Mouse (Mus musculus) lung, embryonic 14.5 days (tissue): ENCODE measurements around the gene Ampd2. TPM values are rescaled to one million over a fixed set of nuclear protein-coding genes. Genes with fewer than 3 reads are reported as not detected.

Source experiments
- ATAC-seq: fragments of 200-750 bp; cut with Nextera tagmentation; 2 replicates; pipeline ENCODE4 v1.8.0; 2017; ENCODE audit warnings: mild to moderate bottlenecking, moderate TSS enrichment, moderate library complexity; ENCODE audit not compliant: insufficient read depth
- DNase-seq: peaks from one replicate; pipeline ENCODE4 v3.0.0-alpha.2; 2015
- H3K27ac ChIP-seq: fragments of 300-500 bp; sonication (generic); 2 replicates; pipeline ENCODE4 v1.5.1; 2014; ENCODE audit warnings: low read depth, mild to moderate bottlenecking, moderate library complexity
- H3K27me3 ChIP-seq: fragments of 300-500 bp; sonication (generic); 2 replicates; pipeline ENCODE4 v1.6.1; 2014; ENCODE audit warnings: low read length, control low read depth; ENCODE audit not compliant: insufficient read depth
- H3K36me3 ChIP-seq: fragments of 300-500 bp; sonication (generic); 2 replicates; pipeline ENCODE4 v1.6.1; 2014; ENCODE audit warnings: control low read depth; ENCODE audit not compliant: insufficient read depth
- H3K4me1 ChIP-seq: fragments of 300-500 bp; sonication (generic); 2 replicates; pipeline ENCODE4 v1.6.1; 2014; ENCODE audit warnings: antibody characterized with exemption, control low read depth; ENCODE audit not compliant: insufficient read depth
- H3K4me2 ChIP-seq: fragments of 300-500 bp; sonication (generic); 2 replicates; pipeline ENCODE4 v1.6.1; 2014; ENCODE audit warnings: mild to moderate bottlenecking
- H3K4me3 ChIP-seq: fragments of 300-500 bp; sonication (generic); 2 replicates; pipeline ENCODE4 v1.5.1; 2014; ENCODE audit warnings: low read depth, low read length
- H3K9ac ChIP-seq: fragments of 300-500 bp; sonication (generic); 2 replicates; pipeline ENCODE4 v1.6.1; 2014
- H3K9me3 ChIP-seq: fragments of 300-500 bp; sonication (generic); 2 replicates; pipeline ENCODE4 v1.6.1; 2016; ENCODE audit warnings: low read depth, low read length, control low read depth
- CTCF ChIP-seq: IDR thresholded peaks from 2 replicates; pipeline ENCODE4 v1.5.1; 2016; ENCODE audit warnings: antibody characterized with exemption, low read depth
- WGBS: fragments of 180-500 bp; shearing (Covaris S2); extraction: QIAGEN DNeasy Blood & Tissue Kit; methylation state at CpG from one replicate; pipeline ENCODE4 v1.1.7; 2014; 5-methylcytosine and 5-hydroxymethylcytosine counted together
- polyA plus RNA-seq: library from polyadenylated mRNA; unstranded; fragments of >200 nt; fragmentation: Nextera tagmentation; extraction: Ambion mirVana; gene quantifications from 2 replicates; pipeline ENCODE4 v1.2.1, GENCODE M21; 2014

Gene Ampd2
- polyA plus RNA-seq, 1 experiment from 2014 or later, result 37.4 TPM

DNA sequence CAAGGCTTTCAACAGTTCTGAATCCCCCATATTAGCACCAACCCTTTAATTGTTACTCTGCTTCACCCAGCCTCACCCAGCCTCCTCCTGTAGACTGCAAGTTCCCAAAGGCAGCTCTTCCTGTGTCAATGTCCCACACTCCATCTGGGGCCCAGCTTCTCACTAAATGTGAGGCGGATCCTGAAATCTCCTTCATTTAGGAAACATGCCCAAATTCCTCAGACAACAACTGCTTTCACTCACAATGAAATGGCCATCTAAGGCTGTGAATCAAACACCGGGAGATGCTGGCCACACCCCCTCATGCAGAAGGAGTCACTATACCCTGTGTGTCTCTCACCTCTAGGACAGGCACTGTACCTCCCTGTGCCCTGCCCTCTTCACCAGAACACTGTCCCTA, 3.5 kb upstream of the Ampd2 start:
- TF ChIP-seq CTCF, result no peak
- Histone ChIP-seq H3K27me3 (no peaks in the 10 kb centered on the region), H3K4me2 (no peak overlapping the region), H3K4me3 (no peak overlapping the region), H3K27ac (no peak overlapping the region), H3K4me1 (peaks cover 9% of the 10 kb centered on the region), H3K9ac (no peak overlapping the region), H3K36me3 (no peaks in the 10 kb centered on the region), H3K9me3 (no peaks in the 10 kb centered on the region)
- DNase-seq (no peak), ATAC-seq (no peak)
- 40% methylated on average over 2 of the region's 2 CpGs for WGBS

DNA sequence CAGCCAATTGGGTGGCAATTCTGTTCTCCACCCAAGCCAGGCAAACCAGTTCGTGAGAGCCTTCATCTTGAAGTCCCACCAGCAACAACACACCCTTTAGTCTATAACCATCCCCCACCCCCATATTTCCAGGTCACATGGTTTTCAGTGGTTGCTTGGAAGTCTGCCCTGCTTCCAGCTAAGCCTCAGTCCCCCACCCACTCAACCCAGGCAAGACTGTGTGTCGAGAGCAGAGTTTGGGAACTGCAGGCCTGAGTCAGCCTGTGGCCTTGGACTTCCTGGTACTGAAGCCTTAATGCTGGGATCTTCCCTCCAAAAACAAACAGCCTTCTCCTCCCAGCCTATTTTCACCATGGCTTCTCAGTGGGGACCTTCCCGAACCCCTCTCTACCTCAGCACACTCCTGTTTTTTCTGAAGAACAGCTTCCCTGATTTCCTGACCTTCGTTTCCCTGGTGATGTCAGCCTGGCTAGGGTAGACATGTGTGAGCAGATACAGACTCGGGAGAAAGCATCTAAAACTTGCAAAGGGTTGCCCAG, 2.5 kb upstream of the Ampd2 start:
- ATAC-seq (no peak), DNase-seq (no peak)
- no peak for TF ChIP-seq CTCF
- WGBS, result 30% methylated on average over 5 of the region's 5 CpGs
- Histone ChIP-seq H3K27me3 (no peaks in the 10 kb centered on the region), H3K4me1 (peaks cover 19% of the 10 kb centered on the region), H3K4me3 (no peak overlapping the region), H3K4me2 (no peak overlapping the region), H3K9me3 (no peaks in the 10 kb centered on the region), H3K9ac (no peak overlapping the region), H3K27ac (no peak overlapping the region), H3K36me3 (no peaks in the 10 kb centered on the region)

DNA sequence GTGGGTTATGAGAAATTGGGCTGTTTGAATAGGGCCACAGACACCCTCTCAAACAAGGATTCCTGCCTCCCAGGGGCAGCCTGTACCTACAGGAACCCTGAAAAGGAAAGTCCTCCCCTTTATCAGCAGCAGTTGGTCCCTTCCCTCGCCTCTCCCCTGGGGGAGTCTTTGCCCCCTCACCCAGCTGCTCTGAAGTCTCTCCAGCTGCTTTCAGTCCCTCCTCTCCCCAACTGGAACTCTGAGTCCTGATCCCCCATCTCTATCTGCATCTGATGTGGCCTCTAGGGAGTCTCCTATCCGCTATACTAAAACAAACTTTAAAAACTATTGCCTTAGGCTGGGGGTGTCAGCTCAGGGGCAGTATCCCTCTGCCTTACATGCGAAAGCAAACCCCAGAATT, 878 bp upstream of the Ampd2 start:
- peak overlapping the region; percentile 97 for H3K4me2 ChIP-seq
- H3K9ac ChIP-seq, result no peak overlapping the region
- no peak for DNase-seq
- H3K4me1 ChIP-seq, result peaks cover 28% of the 10 kb centered on the region
- no peak for TF ChIP-seq CTCF
- peak overlapping the region; percentile 77; the same call in 1 of the 2 replicates for H3K4me3 ChIP-seq
- H3K27me3 ChIP-seq, result no peaks in the 10 kb centered on the region
- no peaks in the 10 kb centered on the region for H3K36me3 ChIP-seq
- WGBS, result 83% methylated on average over 3 of the region's 3 CpGs
- 0 out of 2 replicates have a peak overlapping the region, but pooled peaks have one; percentile 50 for H3K27ac ChIP-seq
- H3K9me3 ChIP-seq, result no peaks in the 10 kb centered on the region
- ATAC-seq, result no peak

DNA sequence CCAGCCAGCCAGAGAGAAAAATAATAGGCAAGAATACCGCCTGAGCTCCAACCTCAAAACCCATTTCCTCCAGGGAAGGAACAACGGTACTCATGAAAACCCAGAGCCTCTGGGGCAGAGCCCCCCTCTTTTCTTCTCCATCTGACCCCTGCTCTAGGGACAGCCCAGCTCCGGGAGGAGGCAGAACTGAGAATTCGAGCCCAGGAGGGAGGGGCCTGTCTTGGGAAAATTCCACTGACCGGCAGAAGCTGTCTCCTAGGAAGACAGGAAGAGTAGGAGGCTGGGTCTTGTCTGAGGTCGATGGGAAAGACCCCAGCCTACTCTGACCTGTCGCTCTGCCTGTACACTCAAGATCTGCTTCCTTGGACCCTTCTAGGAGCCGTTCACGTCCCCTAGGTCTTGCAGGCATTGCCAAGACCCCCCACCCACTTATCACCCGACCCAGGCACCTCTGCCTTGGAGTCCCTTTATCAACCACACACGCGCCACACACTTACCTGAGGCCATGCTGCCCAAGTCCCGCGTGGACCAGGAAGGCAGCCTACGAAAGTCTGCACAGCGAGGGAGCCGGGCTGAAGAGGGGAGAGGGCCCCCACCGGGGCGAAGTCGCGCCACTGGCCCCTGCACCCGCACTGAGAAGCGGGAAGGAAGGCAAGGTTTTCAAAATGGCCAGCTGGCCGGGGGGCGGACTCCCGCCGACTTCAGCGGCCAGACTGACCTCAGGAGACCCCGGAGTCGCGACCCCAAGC, 556 bp downstream of the Ampd2 start:
- ATAC-seq (peak; percentile 88), DNase-seq (peak; percentile 90)
- Histone ChIP-seq H3K36me3 (peaks cover 2% of the 10 kb centered on the region; the same call in 1 of the 2 replicates), H3K4me2 (peak overlapping the region; percentile 97), H3K27me3 (no peaks in the 10 kb centered on the region), H3K4me1 (peaks cover 35% of the 10 kb centered on the region), H3K9ac (peak overlapping the region; percentile 77), H3K4me3 (peak overlapping the region; percentile 77), H3K27ac (peak overlapping the region; percentile 88), H3K9me3 (no peaks in the 10 kb centered on the region)
- WGBS, result under 1% methylated on average over 31 of the region's 31 CpGs
- no peak for TF ChIP-seq CTCF

- peaks cover 35% of the 10 kb centered on the region for H3K4me1 ChIP-seq
- peak; percentile 34 for TF ChIP-seq CTCF
- peak overlapping the region; percentile 77 for H3K9ac ChIP-seq
- H3K4me3 ChIP-seq, result peak overlapping the region; percentile 77
- ATAC-seq (peak; percentile 89), DNase-seq (peak; percentile 97)
- H3K27ac ChIP-seq, result peak overlapping the region; percentile 88
- no peaks in the 10 kb centered on the region for H3K9me3 ChIP-seq
- peaks cover 8% of the 10 kb centered on the region; the same call in 1 of the 2 replicates for H3K36me3 ChIP-seq
- H3K27me3 ChIP-seq, result no peaks in the 10 kb centered on the region
- peak overlapping the region; percentile 97 for H3K4me2 ChIP-seq
- WGBS, result under 1% methylated on average over 14 of the region's 14 CpGs
Measured at GRCm38 (mm10) chr3:108085281-108085720, 1.1 kb downstream of the Ampd2 start.

DNA sequence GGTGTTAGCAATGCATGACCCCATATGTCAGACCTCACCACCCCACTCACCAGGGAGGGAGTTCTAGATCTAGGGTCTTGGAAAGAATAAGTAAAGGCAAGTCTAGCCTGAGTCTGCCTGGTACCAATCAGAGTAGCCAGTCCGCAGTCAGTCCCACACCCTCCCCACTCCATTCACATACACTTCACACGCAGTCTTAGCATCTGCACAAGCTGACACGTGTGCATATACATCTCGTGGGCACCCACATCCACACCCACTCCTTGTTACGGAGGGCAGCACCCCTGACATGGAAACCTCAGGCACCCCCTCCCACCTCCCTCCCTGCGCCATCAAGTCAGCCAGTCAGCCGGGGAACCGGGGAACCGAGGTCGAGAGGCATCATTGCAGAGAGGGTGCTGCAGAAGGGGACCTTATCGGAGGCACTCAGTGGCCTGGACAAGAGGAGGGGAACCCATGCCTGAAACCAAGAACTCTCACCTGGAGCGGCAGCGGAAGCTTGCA, 1.6 kb downstream of the Ampd2 start:
- H3K27me3 ChIP-seq, result no peaks in the 10 kb centered on the region
- TF ChIP-seq CTCF, result no peak
- DNase-seq (no peak), ATAC-seq (peak; percentile 18)
- peak overlapping the region; percentile 97 for H3K4me2 ChIP-seq
- peaks cover 35% of the 10 kb centered on the region for H3K4me1 ChIP-seq
- H3K9me3 ChIP-seq, result no peaks in the 10 kb centered on the region
- peaks cover 12% of the 10 kb centered on the region; the same call in 1 of the 2 replicates for H3K36me3 ChIP-seq
- H3K4me3 ChIP-seq, result peak overlapping the region; percentile 77
- peak overlapping the region; percentile 58; the same call in 1 of the 2 replicates for H3K27ac ChIP-seq
- peak overlapping the region; percentile 77 for H3K9ac ChIP-seq
- 10% methylated on average over 13 of the region's 13 CpGs for WGBS

GRCm38 (mm10) chr3:108083904-108084407, 2.5 kb downstream of the Ampd2 start:
- H3K4me3 ChIP-seq, result peak overlapping the region; percentile 77; the same call in 1 of the 2 replicates
- TF ChIP-seq CTCF, result no peak
- WGBS, result 38% methylated on average over 4 of the region's 4 CpGs
- peak overlapping the region; percentile 97 for H3K4me2 ChIP-seq
- no peak overlapping the region for H3K27ac ChIP-seq
- DNase-seq (no peak), ATAC-seq (no peak)
- H3K36me3 ChIP-seq, result peaks cover 21% of the 10 kb centered on the region; the same call in 1 of the 2 replicates
- H3K9me3 ChIP-seq, result no peaks in the 10 kb centered on the region
- no peaks in the 10 kb centered on the region for H3K27me3 ChIP-seq
- peaks cover 35% of the 10 kb centered on the region for H3K4me1 ChIP-seq
- H3K9ac ChIP-seq, result no peak overlapping the region
